Mouse (Mus musculus) E14TG2a.4 (cell line): Measurements from ENCODE around the gene Coq8a.

ENCODE experiments used
- CTCF ChIP-seq: conservative IDR thresholded peaks from 2 replicates; pipeline ENCODE4 v1.5.1; 2014; ENCODE audit warnings: low read length
- POU5F1 ChIP-seq: IDR thresholded peaks from 2 replicates; pipeline ENCODE4 v1.6.1; 2014; ENCODE audit warnings: low read length, borderline replicate concordance

GRCm38 (mm10) chr1:180178340-180178739 is 21.1 kb downstream of the Coq8a start:
- TF ChIP-seq CTCF: no peak
- TF ChIP-seq POU5F1: no peak
